Mouse (Mus musculus): ENCODE measurements around the gene Wdr44. TPM values are rescaled to one million over a fixed set of nuclear protein-coding genes. Genes with fewer than 3 reads are reported as not detected.

Gene Wdr44
- 2.0 TPM for polyA plus RNA-seq (2012; fragmentation: generic; extraction: Trizol)
- long read RNA-seq, experiment 1, full-length matches to known transcripts = 2 of 5 reads
- long read RNA-seq, experiment 1, partial matches to known transcripts = 3 of 5 reads
- long read RNA-seq, experiment 1, other reads (novel, unspliced or antisense) = 0 of 5 reads
- long read RNA-seq, experiment 2, full-length matches to known transcripts = 24 of 30 reads
- long read RNA-seq, experiment 2, partial matches to known transcripts = 3 of 30 reads
- long read RNA-seq, experiment 2, other reads (novel, unspliced or antisense) = 3 of 30 reads

DNA sequence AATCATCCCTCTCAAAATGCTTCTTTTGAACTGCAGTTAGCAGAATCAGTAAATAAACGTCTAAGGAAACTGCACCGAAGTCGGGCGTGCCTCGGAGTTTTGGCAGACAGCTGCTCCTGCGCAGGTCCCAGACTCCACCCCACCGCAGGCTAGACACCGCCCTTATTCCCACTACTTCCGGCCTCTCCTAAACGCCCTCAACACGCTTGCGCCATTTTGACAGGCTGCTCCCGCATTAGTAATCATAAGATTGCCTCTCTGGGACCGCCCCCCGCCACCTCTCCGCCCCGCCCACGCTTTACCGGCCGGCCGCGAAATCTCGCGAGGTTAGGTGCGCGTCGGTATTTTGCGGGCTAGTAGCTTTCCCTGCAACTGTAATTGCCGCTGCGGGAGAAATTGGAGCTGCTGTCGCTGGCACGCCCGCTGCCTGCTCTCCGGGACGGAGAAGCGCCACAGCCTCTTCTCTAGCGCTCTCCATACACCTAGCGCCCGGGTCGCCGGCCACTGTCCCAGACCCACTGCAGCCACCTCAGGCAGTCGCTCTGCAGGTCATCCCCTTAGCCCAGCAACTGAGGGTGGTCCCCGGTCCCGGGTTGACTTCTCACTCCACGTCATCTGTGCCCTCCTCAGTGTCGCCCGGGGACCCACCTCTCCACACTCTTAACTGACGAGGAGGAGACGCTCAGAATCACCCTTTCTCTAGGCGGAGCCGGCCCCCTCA is at the start of gene Wdr44:
TSS of gene Wdr44 (plus strand) at position 330 of the 721 bp plus-strand sequence.
- TF ChIP-seq USF1 (IDR thresholded peaks at IDR 0.05; ENCODE audit: low read depth) (no peak), MAX (IDR thresholded peaks at IDR 0.05) (no peak), MYOG (IDR thresholded peaks at IDR 0.05; ENCODE audit: control insufficient read depth, extremely low read depth, insufficient read length) (no peak), MYOD1 (IDR thresholded peaks at IDR 0.05; ENCODE audit: control insufficient read depth, insufficient read length, low read depth) (no peak), FOSL1 (IDR thresholded peaks at IDR 0.05; ENCODE audit: insufficient read depth, low read length, poor library complexity, severe bottlenecking) (no peak), CEBPB (IDR thresholded peaks at IDR 0.05; ENCODE audit: low read depth) (no peak), CTCF (IDR thresholded peaks at IDR 0.05; ENCODE audit: control insufficient read depth, insufficient read depth, insufficient read length) (no peak)
- peaks cover 45% of the 10 kb centered on the region for H3K79me2 ChIP-seq (ENCODE audit: control insufficient read depth, insufficient read depth)
- no peaks in the 10 kb centered on the region for H3K36me3 ChIP-seq (ENCODE audit: control insufficient read depth, insufficient read depth)
- peak within 1 kb of the TSS; percentile 46 for H3K4me3 ChIP-seq (ENCODE audit: insufficient read depth, poor library complexity, severe bottlenecking)
- no peaks in the 10 kb centered on the region for H3K27me3 ChIP-seq (ENCODE audit: control insufficient read depth, insufficient read depth, insufficient read length)
- peak within 1 kb of the TSS; percentile 83 for H3ac ChIP-seq (ENCODE audit: control insufficient read depth, insufficient read length, low read depth)
- H3K79me3 ChIP-seq (ENCODE audit: low read depth) = peaks cover 14% of the 10 kb centered on the region

- H3K79me3 ChIP-seq (ENCODE audit: low read depth) = no peaks in the 10 kb centered on the region
- TF ChIP-seq USF1 (IDR thresholded peaks at IDR 0.05; ENCODE audit: low read depth) = no peak
- TF ChIP-seq CTCF (IDR thresholded peaks at IDR 0.05; ENCODE audit: control insufficient read depth, insufficient read depth, insufficient read length) = no peak
- no peak for TF ChIP-seq CEBPB (IDR thresholded peaks at IDR 0.05; ENCODE audit: low read depth)
- no peak for TF ChIP-seq MYOD1 (IDR thresholded peaks at IDR 0.05; ENCODE audit: control insufficient read depth, insufficient read length, low read depth)
- no peak for TF ChIP-seq MAX (IDR thresholded peaks at IDR 0.05)
- TF ChIP-seq MYOG (IDR thresholded peaks at IDR 0.05; ENCODE audit: control insufficient read depth, extremely low read depth, insufficient read length) = no peak
- TF ChIP-seq FOSL1 (IDR thresholded peaks at IDR 0.05; ENCODE audit: insufficient read depth, low read length, poor library complexity, severe bottlenecking) = no peak
- H3K4me3 ChIP-seq (ENCODE audit: insufficient read depth, poor library complexity, severe bottlenecking) = no peak overlapping the region
- no peaks in the 10 kb centered on the region for H3K36me3 ChIP-seq (ENCODE audit: control insufficient read depth, insufficient read depth)
- no peaks in the 10 kb centered on the region for H3K27me3 ChIP-seq (ENCODE audit: control insufficient read depth, insufficient read depth, insufficient read length)
- no peaks in the 10 kb centered on the region for H3K79me2 ChIP-seq (ENCODE audit: control insufficient read depth, insufficient read depth)
- no peak overlapping the region for H3ac ChIP-seq (ENCODE audit: control insufficient read depth, insufficient read length, low read depth)
Measured at GRCm38 (mm10) chrX:23648371-23648770, 44.5 kb upstream of the Wdr44 start.

- Histone ChIP-seq H3K79me3 (ENCODE audit: low read depth) (no peaks in the 10 kb centered on the region), H3ac (ENCODE audit: control insufficient read depth, insufficient read length, low read depth) (no peak overlapping the region), H3K27me3 (ENCODE audit: control insufficient read depth, insufficient read depth, insufficient read length) (no peaks in the 10 kb centered on the region), H3K4me3 (ENCODE audit: insufficient read depth, poor library complexity, severe bottlenecking) (no peak overlapping the region), H3K79me2 (ENCODE audit: control insufficient read depth, insufficient read depth) (no peaks in the 10 kb centered on the region), H3K36me3 (ENCODE audit: control insufficient read depth, insufficient read depth) (no peaks in the 10 kb centered on the region)
- TF ChIP-seq CEBPB (IDR thresholded peaks at IDR 0.05; ENCODE audit: low read depth) = no peak
- no peak for TF ChIP-seq MYOG (IDR thresholded peaks at IDR 0.05; ENCODE audit: control insufficient read depth, extremely low read depth, insufficient read length)
- TF ChIP-seq MAX (IDR thresholded peaks at IDR 0.05) = no peak
- no peak for TF ChIP-seq USF1 (IDR thresholded peaks at IDR 0.05; ENCODE audit: low read depth)
- no peak for TF ChIP-seq CTCF (IDR thresholded peaks at IDR 0.05; ENCODE audit: control insufficient read depth, insufficient read depth, insufficient read length)
- no peak for TF ChIP-seq FOSL1 (IDR thresholded peaks at IDR 0.05; ENCODE audit: insufficient read depth, low read length, poor library complexity, severe bottlenecking)
- TF ChIP-seq MYOD1 (IDR thresholded peaks at IDR 0.05; ENCODE audit: control insufficient read depth, insufficient read length, low read depth) = no peak
Measured at GRCm38 (mm10) chrX:23662216-23662615, 30.6 kb upstream of the Wdr44 start.

DNA sequence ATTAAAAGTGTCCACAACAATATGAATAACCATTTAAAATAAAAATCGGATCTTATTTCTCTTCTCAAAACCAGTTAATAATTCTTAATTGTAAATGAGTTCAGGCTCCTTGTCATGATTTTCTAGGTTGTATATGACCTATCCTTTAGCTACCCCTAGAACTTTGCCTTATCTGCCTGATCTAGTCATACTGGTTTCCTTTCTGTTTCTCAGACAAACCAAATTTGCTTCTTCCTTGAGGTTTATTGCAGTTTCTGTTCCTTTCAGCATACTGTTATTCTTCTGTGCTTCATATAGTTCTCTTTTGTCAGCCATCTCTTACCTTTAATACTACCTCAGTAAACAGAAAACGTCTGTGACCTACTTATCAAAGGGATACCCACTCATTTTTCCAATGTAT is 19.7 kb upstream of the Wdr44 start:
- no peak overlapping the region for H3K4me3 ChIP-seq (ENCODE audit: insufficient read depth, poor library complexity, severe bottlenecking)
- no peaks in the 10 kb centered on the region for H3K79me2 ChIP-seq (ENCODE audit: control insufficient read depth, insufficient read depth)
- H3ac ChIP-seq (ENCODE audit: control insufficient read depth, insufficient read length, low read depth) = no peak overlapping the region
- TF ChIP-seq USF1 (IDR thresholded peaks at IDR 0.05; ENCODE audit: low read depth) = no peak
- no peak for TF ChIP-seq MYOG (IDR thresholded peaks at IDR 0.05; ENCODE audit: control insufficient read depth, extremely low read depth, insufficient read length)
- TF ChIP-seq CTCF (IDR thresholded peaks at IDR 0.05; ENCODE audit: control insufficient read depth, insufficient read depth, insufficient read length) = no peak
- TF ChIP-seq MYOD1 (IDR thresholded peaks at IDR 0.05; ENCODE audit: control insufficient read depth, insufficient read length, low read depth) = no peak
- TF ChIP-seq FOSL1 (IDR thresholded peaks at IDR 0.05; ENCODE audit: insufficient read depth, low read length, poor library complexity, severe bottlenecking) = no peak
- no peak for TF ChIP-seq MAX (IDR thresholded peaks at IDR 0.05)
- H3K79me3 ChIP-seq (ENCODE audit: low read depth) = no peaks in the 10 kb centered on the region
- H3K27me3 ChIP-seq (ENCODE audit: control insufficient read depth, insufficient read depth, insufficient read length) = no peaks in the 10 kb centered on the region
- H3K36me3 ChIP-seq (ENCODE audit: control insufficient read depth, insufficient read depth) = no peaks in the 10 kb centered on the region

DNA sequence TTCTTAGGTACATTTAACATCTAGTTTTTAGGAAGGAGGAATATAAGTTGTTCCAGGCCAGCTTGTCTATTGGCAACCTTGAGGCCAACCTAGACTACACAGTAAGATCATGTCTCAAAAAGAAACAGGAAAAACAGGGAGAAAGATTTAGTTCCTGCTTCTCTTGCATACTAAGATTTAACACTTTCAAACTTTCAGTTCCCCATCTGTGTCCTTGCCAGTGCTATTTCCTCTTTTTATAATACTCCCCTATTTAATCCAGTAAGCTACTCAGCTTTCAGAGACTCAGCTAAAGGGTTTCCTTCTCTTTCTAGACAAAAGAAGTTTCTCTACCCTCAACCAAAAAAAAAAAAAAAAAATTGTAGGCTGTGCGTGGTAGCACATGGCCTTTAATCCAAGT is 17.4 kb upstream of the Wdr44 start:
- no peak overlapping the region for H3ac ChIP-seq (ENCODE audit: control insufficient read depth, insufficient read length, low read depth)
- H3K4me3 ChIP-seq (ENCODE audit: insufficient read depth, poor library complexity, severe bottlenecking) = no peak overlapping the region
- no peaks in the 10 kb centered on the region for H3K79me3 ChIP-seq (ENCODE audit: low read depth)
- H3K36me3 ChIP-seq (ENCODE audit: control insufficient read depth, insufficient read depth) = no peaks in the 10 kb centered on the region
- TF ChIP-seq FOSL1 (IDR thresholded peaks at IDR 0.05; ENCODE audit: insufficient read depth, low read length, poor library complexity, severe bottlenecking) (no peak), MYOD1 (IDR thresholded peaks at IDR 0.05; ENCODE audit: control insufficient read depth, insufficient read length, low read depth) (no peak), USF1 (IDR thresholded peaks at IDR 0.05; ENCODE audit: low read depth) (no peak), MYOG (IDR thresholded peaks at IDR 0.05; ENCODE audit: control insufficient read depth, extremely low read depth, insufficient read length) (no peak), CEBPB (IDR thresholded peaks at IDR 0.05; ENCODE audit: low read depth) (no peak), MAX (IDR thresholded peaks at IDR 0.05) (no peak), CTCF (IDR thresholded peaks at IDR 0.05; ENCODE audit: control insufficient read depth, insufficient read depth, insufficient read length) (no peak)
- H3K79me2 ChIP-seq (ENCODE audit: control insufficient read depth, insufficient read depth) = no peaks in the 10 kb centered on the region
- no peaks in the 10 kb centered on the region for H3K27me3 ChIP-seq (ENCODE audit: control insufficient read depth, insufficient read depth, insufficient read length)

Data from C2C12 (cell line).